Mouse (Mus musculus) myocyte (in vitro differentiated cells): Measurements from ENCODE around the gene Mrps23.

Experiments used
- CEBPB ChIP-seq: IDR thresholded peaks from 2 replicates; pipeline ENCODE4 v1.6.1; 2011; ENCODE audit warnings: mild to moderate bottlenecking, moderate library complexity; ENCODE audit not compliant: poor library complexity, insufficient read depth, severe bottlenecking
- E2F4 ChIP-seq: IDR thresholded peaks from one replicate; pipeline ENCODE4 v1.6.1; 2011; ENCODE audit warnings: mild to moderate bottlenecking, control low read depth, moderate library complexity; ENCODE audit not compliant: insufficient read depth
- MAX ChIP-seq: IDR thresholded peaks from one replicate; pipeline ENCODE4 v1.6.1; 2011; ENCODE audit warnings: low read depth, mild to moderate bottlenecking, control low read depth
- MYOG ChIP-seq, 3 experiments: IDR thresholded peaks; one replicate each; pipeline ENCODE4 v1.6.1; 2011; ENCODE audit warnings: control low read depth in 2 of 3, low read depth in 2 of 3, mild to moderate bottlenecking in 2 of 3; ENCODE audit not compliant: insufficient read length in 2 of 3, control insufficient read depth in 1 of 3, insufficient read depth in 1 of 3
- POLR2A ChIP-seq: IDR thresholded peaks from one replicate; pipeline ENCODE4 v1.6.1; 2011; ENCODE audit warnings: low read depth, mild to moderate bottlenecking, control low read depth, moderate library complexity; ENCODE audit not compliant: insufficient read length
- POLR2AphosphoS2 ChIP-seq: IDR thresholded peaks from one replicate; pipeline ENCODE4 v1.6.1; 2011; ENCODE audit warnings: low read depth, control low read depth; ENCODE audit not compliant: insufficient read length
- USF1 ChIP-seq: IDR thresholded peaks from one replicate; pipeline ENCODE4 v1.6.1; 2011; ENCODE audit warnings: low read depth, mild to moderate bottlenecking, control low read depth, moderate library complexity

DNA sequence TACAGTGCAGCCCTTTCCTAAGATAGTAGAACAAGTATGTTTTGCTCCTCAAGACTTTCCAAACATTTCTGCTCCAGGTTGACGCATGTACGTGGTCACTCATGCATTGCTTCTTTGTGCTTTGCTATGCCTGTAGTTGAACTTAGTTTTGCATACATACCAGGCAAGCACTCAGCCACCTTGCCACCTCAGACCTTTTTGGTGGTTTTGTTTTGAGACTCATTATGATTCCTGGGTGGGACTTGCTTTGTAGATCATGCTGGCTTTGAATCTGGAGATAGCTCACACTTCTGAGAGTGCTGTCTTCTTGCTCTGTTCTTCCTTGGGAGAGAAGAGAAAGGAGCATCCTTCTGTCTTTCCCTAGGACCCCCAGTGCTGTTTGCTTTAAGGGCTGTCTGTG lies 3.5 kb downstream of the Mrps23 start:
- TF ChIP-seq MAX, result no peak
- TF ChIP-seq POLR2A, result no peak
- no peak for TF ChIP-seq E2F4
- TF ChIP-seq USF1, result no peak
- no peak for TF ChIP-seq MYOG (IDR thresholded peaks at IDR 0.05; ENCODE audit: control insufficient read depth in 1 of 3, insufficient read depth in 1 of 3, insufficient read length in 2 of 3, low read depth in 2 of 3)
- no peak for TF ChIP-seq CEBPB
- no peak for TF ChIP-seq POLR2AphosphoS2
